Mouse (Mus musculus) bone marrow macrophage, adult 2 months (primary cell): ENCODE data around the gene Gpr12. TPM values are rescaled to one million over a fixed set of nuclear protein-coding genes. Genes with fewer than 3 reads are reported as not detected.

Source experiments
- polyA plus RNA-seq: library from polyadenylated mRNA; stranded (reverse); fragments of >200 nt; gene quantifications from 2 replicates; pipeline ENCODE4 v1.2.4, GENCODE M21; 2012; ENCODE audit not compliant: missing spikeins, insufficient read depth, insufficient read length

Gpr12 gene
- polyA plus RNA-seq, 1 experiment = not detected

Other genes starting within 250 kb of the Gpr12 start
- not detected in 2 replicates for gene Wasf3, start 200.3 kb downstream of the Gpr12 start, polyA plus RNA-seq
- gene Gm6408, start 103.3 kb downstream of the Gpr12 start, polyA plus RNA-seq = not detected in 2 replicates
- not detected in 2 replicates for gene Gm6370, start 93.9 kb downstream of the Gpr12 start, polyA plus RNA-seq
- not detected in 2 replicates for gene 4930449I24Rik, start 82.8 kb downstream of the Gpr12 start, polyA plus RNA-seq
- not detected in 2 replicates for gene Gm3402, start 71.1 kb downstream of the Gpr12 start, polyA plus RNA-seq
- gene Gm3404, start 59.4 kb downstream of the Gpr12 start, polyA plus RNA-seq = not detected in 2 replicates
- not detected in 2 replicates for gene Gm3409, start 47.6 kb downstream of the Gpr12 start, polyA plus RNA-seq
- not detected in 2 replicates for gene Gm3415, start 29.1 kb downstream of the Gpr12 start, polyA plus RNA-seq
- gene Usp12, start 209.8 kb upstream of the Gpr12 start, polyA plus RNA-seq = 33.6 and 36.2 TPM in 2 replicates
- 45.4 and 142 TPM in 2 replicates for gene Rpl21, start 247.7 kb upstream of the Gpr12 start, polyA plus RNA-seq